Mouse (Mus musculus) heart, adult 2 months (tissue): Measurements from ENCODE around the gene Tma7.

ENCODE experiments used
- CTCF ChIP-seq: fragments of 200-600 bp; IDR thresholded peaks from 2 replicates; pipeline ENCODE4 v1.8.1; 2022; ENCODE audit warnings: antibody characterized with exemption, mild to moderate bottlenecking, moderate library complexity
- EP300 ChIP-seq: fragments of 200-500 bp; IDR thresholded peaks from 2 replicates; pipeline ENCODE4 v1.6.1; 2011; ENCODE audit warnings: low read depth, low read length, control low read depth; ENCODE audit not compliant: insufficient read depth
- POLR2A ChIP-seq: fragments of 200-500 bp; IDR thresholded peaks from 2 replicates; pipeline ENCODE4 v1.6.1; 2011; ENCODE audit warnings: mild to moderate bottlenecking, low read depth, low read length, control low read depth; ENCODE audit not compliant: insufficient read depth

DNA sequence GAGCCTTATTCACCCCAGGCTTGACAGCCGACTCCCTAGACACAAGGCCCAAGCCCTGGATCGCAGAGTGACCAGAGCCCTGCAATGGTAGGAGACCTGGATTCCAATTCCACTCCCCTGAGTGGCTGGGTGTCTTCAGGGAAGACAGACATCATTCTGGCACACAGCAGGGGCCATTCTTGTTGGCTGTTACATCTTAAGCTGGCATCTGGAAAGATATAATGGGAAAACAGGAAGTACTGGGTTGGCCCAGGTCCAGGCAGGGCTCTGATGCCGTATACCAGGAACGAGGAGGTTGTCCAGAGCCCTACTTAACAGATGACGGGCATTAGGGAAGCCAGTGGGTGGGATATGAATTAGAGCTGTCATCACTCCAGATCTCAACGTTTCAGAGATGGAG is 40.9 kb upstream of the Tma7 start:
- TF ChIP-seq EP300 (no peak), POLR2A (no peak), CTCF (no peak)
